Mouse (Mus musculus) ES-E14 (cell line): ENCODE results near the gene Olfr698. TPM values are rescaled to one million over a fixed set of nuclear protein-coding genes. Genes with fewer than 3 reads are reported as not detected.
A peak's percentile ranks its signal among the peaks of the same experiment; 100 is the strongest.
"Not testable (repeated sequence)": the region's sequence is repeated elsewhere in the genome, so short reads cannot be mapped to it uniquely, and the experiment has no call there.

Experiments
- DNase-seq: peaks from one replicate; pipeline ENCODE4 v3.0.0-alpha.2; 2013; ENCODE audit warnings: low read depth, low spot score
- H3K27ac ChIP-seq: 2 replicates; pipeline ENCODE4 v1.5.1; 2012; ENCODE audit warnings: low read depth, mild to moderate bottlenecking, low read length, moderate library complexity, mixed read lengths; ENCODE audit not compliant: poor library complexity, insufficient read depth, severe bottlenecking
- H3K36me3 ChIP-seq: 2 replicates; pipeline ENCODE4 v1.6.1; 2012; ENCODE audit warnings: mild to moderate bottlenecking, low read length, moderate library complexity, mixed read lengths; ENCODE audit not compliant: control insufficient read depth, poor library complexity, insufficient read depth, severe bottlenecking
- H3K4me1 ChIP-seq, 2 experiments: fragments of 150-350 bp in 1 of 2; sonication (generic) in 1 of 2; 2 replicates each; pipeline ENCODE4 v1.6.1; 2012; ENCODE audit warnings: low read length in 2 of 2, mild to moderate bottlenecking in 1 of 2, mixed read lengths in 1 of 2; ENCODE audit not compliant: control insufficient read depth in 2 of 2, insufficient read depth in 2 of 2, poor library complexity in 1 of 2
- H3K4me3 ChIP-seq, 2 experiments: fragments of 150-350 bp in 1 of 2; sonication (generic) in 1 of 2; 2 replicates each; pipeline ENCODE4 v1.5.1; 2012; ENCODE audit warnings: low read length in 2 of 2, low read depth in 1 of 2, mild to moderate bottlenecking in 1 of 2, mixed read lengths in 1 of 2; ENCODE audit not compliant: insufficient read depth in 1 of 2, poor library complexity in 1 of 2, severe bottlenecking in 1 of 2
- H3K9ac ChIP-seq: 2 replicates; pipeline ENCODE4 v1.6.1; 2012; ENCODE audit warnings: low read depth, mild to moderate bottlenecking, low read length, mixed read lengths; ENCODE audit not compliant: poor library complexity, insufficient read depth, severe bottlenecking
- H3K9me3 ChIP-seq: fragments of 150-350 bp; sonication (generic); 2 replicates; pipeline ENCODE4 v1.6.1; 2012; ENCODE audit warnings: low read depth, mild to moderate bottlenecking, low read length; ENCODE audit not compliant: control insufficient read depth, insufficient read depth
- CHD2 ChIP-seq: IDR thresholded peaks from 2 replicates; pipeline ENCODE4 v1.6.1; 2014; ENCODE audit warnings: mild to moderate bottlenecking, low read depth, low read length, inconsistent platforms
- HCFC1 ChIP-seq: IDR thresholded peaks from 2 replicates; pipeline ENCODE4 v1.6.1; 2012; ENCODE audit warnings: low read length, inconsistent platforms, borderline replicate concordance; ENCODE audit not compliant: insufficient read depth
- MAFK ChIP-seq: IDR thresholded peaks from 2 replicates; pipeline ENCODE4 v1.6.1; 2014; ENCODE audit warnings: mild to moderate bottlenecking, low read depth, low read length, inconsistent platforms; ENCODE audit not compliant: insufficient read depth
- ZC3H11A ChIP-seq: IDR thresholded peaks from 2 replicates; pipeline ENCODE4 v1.6.1; 2012; ENCODE audit warnings: low read depth, mild to moderate bottlenecking, inconsistent platforms, low read length, borderline replicate concordance
- ZNF384 ChIP-seq: IDR thresholded peaks from 2 replicates; pipeline ENCODE4 v1.6.1; 2012; ENCODE audit warnings: low read depth, low read length, inconsistent platforms
- in situ Hi-C, 2 experiments: fragments of 600-800 bp; cut with MboI; formaldehyde crosslinking; loops; one replicate each; pipeline ENCODE4 v1.15.1; 2025; ENCODE audit warnings: low sequenced_read_pairs in 2 of 2, inconsistent platforms in 1 of 2; ENCODE audit not compliant: unreplicated experiment in 2 of 2
- total RNA-seq: library from RNA; depleted of rRNA; stranded (reverse); fragments of 300-350 nt; gene quantifications from 2 replicates; pipeline ENCODE4 v1.2.3, GENCODE M21; 2012

The Olfr698 gene
- total RNA-seq, 1 experiment = not detected

GRCm38 (mm10) chr7:106745811-106746210 lies 9.4 kb downstream of the Olfr698 start:
- Histone ChIP-seq H3K36me3 (no peaks in the 10 kb centered on the region), H3K4me3 (no peak overlapping the region), H3K27ac (peak overlapping the region; percentile 40; the same call in 1 of the 2 replicates), H3K9ac (no peak overlapping the region), H3K4me1 (peaks cover 0 to 2% of the 10 kb centered on the region in 2 experiments; a peak in 1 of 4 replicates), H3K9me3 (no peaks in the 10 kb centered on the region)
- in situ Hi-C loops = no loop called here
- TF ChIP-seq ZC3H11A (no peak), MAFK (0 out of 2 replicates have a peak, but pooled peaks have one; percentile 7)
- peak; percentile 43 for DNase-seq

DNA sequence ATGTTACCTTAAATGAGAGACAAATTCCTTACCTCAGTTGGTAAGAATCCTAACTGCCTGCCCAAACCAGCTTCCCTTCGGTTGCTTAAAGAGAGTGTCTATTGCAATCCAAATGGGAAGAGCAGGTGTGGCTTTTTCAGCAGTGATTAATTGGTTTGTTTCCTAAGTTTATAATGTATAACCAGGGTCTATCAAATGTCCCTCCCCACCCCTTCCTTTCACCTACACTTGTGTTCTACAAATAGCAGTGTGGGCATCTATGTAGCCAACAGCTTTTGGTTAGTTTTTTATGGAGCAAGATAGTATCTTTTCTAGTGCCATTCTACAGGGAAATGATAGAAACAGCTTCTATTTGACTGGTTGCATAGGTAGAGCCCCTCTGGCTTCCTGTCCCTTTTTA lies 12.9 kb downstream of the Olfr698 start, which contains the start of gene Olfr697:
Olfr697 (minus strand) TSS at position 101 of the 400 bp plus-strand sequence.
- in situ Hi-C loops = no loop called here
- Histone ChIP-seq H3K4me1 (peaks cover 0 to 2% of the 10 kb centered on the region in 2 experiments; a peak in 1 of 4 replicates), H3K9ac (no peak within 1 kb of the TSS), H3K27ac (no peak within 1 kb of the TSS), H3K9me3 (no peaks in the 10 kb centered on the region), H3K4me3 (no peak within 1 kb of the TSS), H3K36me3 (no peaks in the 10 kb centered on the region)
- no peak for DNase-seq
- TF ChIP-seq ZC3H11A (no peak), MAFK (no peak), HCFC1 (no peak), ZNF384 (no peak), CHD2 (no peak)

DNA sequence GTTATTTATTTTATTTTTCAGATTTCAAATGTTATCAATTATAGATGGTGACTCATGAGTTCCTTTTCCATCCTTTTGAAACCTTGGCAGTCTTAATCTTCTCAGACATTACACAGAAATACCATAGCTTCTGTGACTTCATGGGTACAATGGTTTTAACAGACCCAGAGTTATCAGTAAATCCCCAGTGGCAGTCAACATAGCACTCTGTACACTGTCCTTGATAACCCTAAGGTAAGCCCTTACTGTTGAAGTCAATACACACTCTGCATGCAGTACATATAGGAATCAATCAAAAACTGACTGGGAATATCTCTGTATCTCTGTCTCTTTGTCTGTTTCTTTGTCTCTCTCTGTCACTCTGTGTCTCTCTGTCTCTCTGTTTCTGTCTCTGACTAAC lies 18.2 kb downstream of the Olfr698 start:
- H3K4me3 ChIP-seq = no peak overlapping the region
- in situ Hi-C loops = no loop called here
- no peaks in the 10 kb centered on the region for H3K9me3 ChIP-seq
- no peaks in the 10 kb centered on the region for H3K4me1 ChIP-seq
- TF ChIP-seq ZC3H11A = no peak
- TF ChIP-seq HCFC1 = no peak
- TF ChIP-seq ZNF384 = no peak
- TF ChIP-seq CHD2 = no peak
- H3K9ac ChIP-seq = no peak overlapping the region
- no peak for DNase-seq
- H3K36me3 ChIP-seq = no peaks in the 10 kb centered on the region
- no peak overlapping the region for H3K27ac ChIP-seq

GRCm38 (mm10) chr7:106733717-106734116 lies 21.5 kb downstream of the Olfr698 start:
- DNase-seq = no peak
- Histone ChIP-seq H3K9ac (no peak overlapping the region), H3K4me3 (no peak overlapping the region), H3K9me3 (no peaks in the 10 kb centered on the region), H3K4me1 (no peaks in the 10 kb centered on the region), H3K36me3 (no peaks in the 10 kb centered on the region), H3K27ac (no peak overlapping the region)
- no peak for TF ChIP-seq MAFK
- TF ChIP-seq CHD2 = no peak
- no peak for TF ChIP-seq ZC3H11A
- no peak for TF ChIP-seq ZNF384
- TF ChIP-seq HCFC1 = no peak
- in situ Hi-C loops = no loop called here

- in situ Hi-C loops, H3K4me1 ChIP-seq, H3K4me3 ChIP-seq, H3K9ac ChIP-seq, H3K9me3 ChIP-seq, H3K27ac ChIP-seq, H3K36me3 ChIP-seq, DNase-seq: not testable (repeated sequence)
These were observed 29.5 kb downstream of the Olfr698 start for GRCm38 (mm10) chr7:106725654-106726053.
